Mouse (Mus musculus) small intestine, adult 2 months (tissue): ENCODE measurements around the gene Ccdc28b. TPM values are rescaled to one million over a fixed set of nuclear protein-coding genes. Genes with fewer than 3 reads are reported as not detected.
A peak's percentile ranks its signal among the peaks of the same experiment; 100 is the strongest.

Source experiments
- H3K27ac ChIP-seq: fragments of 200-500 bp; 2 replicates; pipeline ENCODE4 v1.5.1; 2012; ENCODE audit warnings: low read depth, low read length, control low read depth, inconsistent platforms; ENCODE audit not compliant: insufficient read depth
- H3K27me3 ChIP-seq: fragments of 200-500 bp; 2 replicates; pipeline ENCODE4 v1.6.1; 2012; ENCODE audit warnings: mild to moderate bottlenecking, moderate library complexity, low read length, inconsistent platforms; ENCODE audit not compliant: control insufficient read depth, insufficient read depth
- H3K36me3 ChIP-seq: fragments of 200-500 bp; 2 replicates; pipeline ENCODE4 v1.6.1; 2012; ENCODE audit warnings: mild to moderate bottlenecking, low read length, control low read depth, inconsistent platforms; ENCODE audit not compliant: control insufficient read depth, insufficient read depth
- H3K4me1 ChIP-seq: fragments of 200-500 bp; 2 replicates; pipeline ENCODE4 v1.6.1; 2012; ENCODE audit warnings: low read length, inconsistent platforms, mixed read lengths; ENCODE audit not compliant: control insufficient read depth, insufficient read depth, insufficient read length
- H3K4me3 ChIP-seq: fragments of 200-500 bp; 2 replicates; pipeline ENCODE4 v1.5.1; 2012; ENCODE audit warnings: low read depth, mild to moderate bottlenecking, control low read depth, inconsistent platforms, low read length, moderate library complexity
- CTCF ChIP-seq: fragments of 200-500 bp; IDR thresholded peaks from 2 replicates; pipeline ENCODE4 v1.5.1; 2012; ENCODE audit warnings: low read depth, mild to moderate bottlenecking, control low read depth, inconsistent platforms, low read length, moderate library complexity, mixed read lengths; ENCODE audit not compliant: insufficient replicate concordance, insufficient read length; ENCODE audit errors: extremely low read depth
- POLR2A ChIP-seq: fragments of 200-500 bp; IDR thresholded peaks from 2 replicates; pipeline ENCODE4 v1.6.1; 2012; ENCODE audit warnings: low read depth, mild to moderate bottlenecking, control low read depth, inconsistent platforms, low read length, moderate library complexity
- WGBS: fragments of 180-500 bp; shearing (Covaris S2); methylation state at CpG from one replicate; pipeline ENCODE4 v1.1.7; 2018; 5-methylcytosine and 5-hydroxymethylcytosine counted together
- polyA plus RNA-seq: library from polyadenylated mRNA; depleted of rRNA; stranded (reverse); fragments of >200 nt; gene quantifications from 2 replicates; pipeline ENCODE4 v1.2.3, GENCODE M21; 2012

Ccdc28b gene
- polyA plus RNA-seq, 1 experiment: 7.2 TPM

DNA sequence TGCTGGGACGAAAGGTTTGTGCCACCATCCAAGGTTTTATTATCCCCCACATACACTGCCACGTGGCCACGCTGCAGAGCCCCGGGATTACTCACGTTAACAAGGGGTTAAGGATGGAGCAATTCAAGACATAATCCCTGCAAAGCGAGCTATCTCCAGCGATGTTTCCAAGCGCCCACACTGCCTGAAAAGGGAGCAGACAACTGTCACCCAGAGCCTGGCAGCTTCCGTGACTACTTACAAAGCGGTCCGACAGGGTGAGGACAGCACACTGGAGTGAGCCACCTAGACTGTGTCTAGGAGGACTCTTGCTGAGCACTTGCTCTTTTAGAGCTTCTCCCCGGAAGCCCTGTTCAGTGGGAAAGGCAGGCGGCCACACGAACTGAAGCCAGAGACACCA, 31.0 kb upstream of the Ccdc28b start:
- no peak overlapping the region for H3K4me3 ChIP-seq
- H3K27me3 ChIP-seq: no peaks in the 10 kb centered on the region
- peaks cover 69% of the 10 kb centered on the region for H3K36me3 ChIP-seq
- WGBS: 91% methylated on average over 14 of the region's 14 CpGs
- H3K27ac ChIP-seq: no peak overlapping the region
- H3K4me1 ChIP-seq: no peaks in the 10 kb centered on the region
- TF ChIP-seq CTCF (no peak), POLR2A (no peak)

DNA sequence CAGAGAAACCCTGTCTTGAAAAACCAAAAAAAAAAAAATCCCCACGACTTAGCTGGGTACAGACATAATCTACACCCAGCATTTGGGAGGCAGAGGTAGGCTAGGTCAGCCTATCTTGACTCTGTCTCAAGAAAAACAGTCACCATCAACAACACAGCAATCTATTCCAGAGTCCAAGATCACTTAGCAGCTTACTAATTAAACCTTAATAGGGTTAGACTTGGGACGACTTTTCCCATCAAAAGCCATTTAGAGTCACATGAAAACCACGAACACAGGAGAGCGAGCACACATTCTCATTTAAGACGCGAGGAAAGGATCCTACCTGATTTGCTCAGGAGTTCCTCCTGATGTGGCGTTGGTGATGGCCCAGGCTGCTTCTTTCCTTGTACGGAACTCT, 26.6 kb upstream of the Ccdc28b start:
- no peak for TF ChIP-seq POLR2A
- TF ChIP-seq CTCF: no peak
- WGBS: 89% methylated on average over 8 of the region's 8 CpGs

DNA sequence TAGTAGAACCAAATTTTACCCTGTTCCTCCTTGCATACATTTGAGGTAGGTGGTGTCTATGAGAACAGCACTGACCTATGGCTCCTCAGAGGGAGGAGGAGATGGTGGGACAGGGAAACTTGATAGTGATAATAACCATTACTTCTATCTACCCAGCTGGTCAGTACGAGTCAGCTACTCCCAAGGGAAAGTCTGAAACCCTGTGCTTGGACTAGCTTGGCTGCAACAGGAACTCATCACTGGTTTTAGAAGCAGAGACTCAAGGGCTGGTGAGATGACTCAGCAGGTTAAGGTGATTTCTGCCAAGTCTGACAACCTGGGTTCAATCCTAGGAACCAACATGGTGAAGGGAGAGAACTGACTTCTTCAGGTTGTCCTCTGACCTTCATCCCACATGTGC, 24.9 kb upstream of the Ccdc28b start:
- no peak overlapping the region for H3K27ac ChIP-seq
- H3K4me3 ChIP-seq: no peak overlapping the region
- TF ChIP-seq POLR2A (no peak), CTCF (no peak)
- H3K4me1 ChIP-seq: no peaks in the 10 kb centered on the region
- no peaks in the 10 kb centered on the region for H3K27me3 ChIP-seq
- WGBS: 63% methylated on average over 1 of the region's 1 CpGs
- H3K36me3 ChIP-seq: peaks cover 60% of the 10 kb centered on the region

More for the DNA sequence above, 26.6 kb upstream of the Ccdc28b start:
- Histone ChIP-seq H3K27ac (no peak overlapping the region), H3K4me3 (no peak overlapping the region), H3K27me3 (no peaks in the 10 kb centered on the region), H3K4me1 (no peaks in the 10 kb centered on the region), H3K36me3 (peaks cover 77% of the 10 kb centered on the region)

DNA sequence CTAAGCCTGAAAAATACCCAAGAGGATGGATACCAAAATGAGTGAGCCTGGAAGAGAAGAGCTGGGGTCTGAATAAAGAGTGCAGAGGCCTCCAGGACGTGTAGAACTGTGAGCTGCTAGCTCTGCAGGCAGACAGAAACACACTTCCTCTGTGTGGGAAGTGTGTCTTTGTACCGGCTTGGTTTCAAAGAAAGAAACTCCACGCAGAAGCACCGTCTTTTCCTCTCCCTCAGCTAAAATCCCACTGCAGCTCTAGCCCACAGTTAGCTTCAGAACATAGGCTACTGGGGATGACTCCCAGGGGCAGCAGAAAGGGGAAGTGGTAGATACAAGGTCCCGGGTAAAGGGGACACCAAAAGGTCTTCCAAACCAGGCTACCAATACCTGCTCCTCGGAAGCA, 21.5 kb upstream of the Ccdc28b start:
- H3K4me1 ChIP-seq: no peaks in the 10 kb centered on the region
- no peak overlapping the region for H3K27ac ChIP-seq
- WGBS: 87% methylated on average over 6 of the region's 6 CpGs
- no peaks in the 10 kb centered on the region for H3K27me3 ChIP-seq
- H3K36me3 ChIP-seq: peaks cover 40% of the 10 kb centered on the region
- no peak overlapping the region for H3K4me3 ChIP-seq
- no peak for TF ChIP-seq POLR2A
- TF ChIP-seq CTCF: no peak

DNA sequence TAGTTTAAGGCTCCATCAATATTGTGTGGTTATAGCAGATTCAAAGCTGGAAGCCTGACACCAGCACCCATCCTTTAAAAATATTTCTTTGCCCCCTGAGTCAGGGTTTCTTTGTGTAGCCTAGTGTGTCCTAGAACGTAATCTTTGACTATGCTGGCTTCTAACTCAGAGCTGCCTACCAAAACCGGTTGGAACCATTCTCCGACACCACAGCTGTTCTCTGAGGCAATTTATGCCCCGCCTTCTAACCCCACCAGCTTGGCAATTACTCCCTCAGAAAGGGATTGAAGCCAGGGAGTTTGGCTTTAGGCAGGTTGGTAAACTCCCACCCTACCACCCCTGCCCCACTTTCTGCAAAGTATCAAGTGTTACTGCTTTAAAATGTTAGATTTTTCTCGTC, 18.0 kb upstream of the Ccdc28b start:
- Histone ChIP-seq H3K27ac (no peak overlapping the region), H3K36me3 (peaks cover 24% of the 10 kb centered on the region), H3K4me1 (peaks cover 9% of the 10 kb centered on the region), H3K27me3 (no peaks in the 10 kb centered on the region), H3K4me3 (no peak overlapping the region)
- 27% methylated on average over 5 of the region's 5 CpGs for WGBS
- TF ChIP-seq CTCF: no peak
- no peak for TF ChIP-seq POLR2A

DNA sequence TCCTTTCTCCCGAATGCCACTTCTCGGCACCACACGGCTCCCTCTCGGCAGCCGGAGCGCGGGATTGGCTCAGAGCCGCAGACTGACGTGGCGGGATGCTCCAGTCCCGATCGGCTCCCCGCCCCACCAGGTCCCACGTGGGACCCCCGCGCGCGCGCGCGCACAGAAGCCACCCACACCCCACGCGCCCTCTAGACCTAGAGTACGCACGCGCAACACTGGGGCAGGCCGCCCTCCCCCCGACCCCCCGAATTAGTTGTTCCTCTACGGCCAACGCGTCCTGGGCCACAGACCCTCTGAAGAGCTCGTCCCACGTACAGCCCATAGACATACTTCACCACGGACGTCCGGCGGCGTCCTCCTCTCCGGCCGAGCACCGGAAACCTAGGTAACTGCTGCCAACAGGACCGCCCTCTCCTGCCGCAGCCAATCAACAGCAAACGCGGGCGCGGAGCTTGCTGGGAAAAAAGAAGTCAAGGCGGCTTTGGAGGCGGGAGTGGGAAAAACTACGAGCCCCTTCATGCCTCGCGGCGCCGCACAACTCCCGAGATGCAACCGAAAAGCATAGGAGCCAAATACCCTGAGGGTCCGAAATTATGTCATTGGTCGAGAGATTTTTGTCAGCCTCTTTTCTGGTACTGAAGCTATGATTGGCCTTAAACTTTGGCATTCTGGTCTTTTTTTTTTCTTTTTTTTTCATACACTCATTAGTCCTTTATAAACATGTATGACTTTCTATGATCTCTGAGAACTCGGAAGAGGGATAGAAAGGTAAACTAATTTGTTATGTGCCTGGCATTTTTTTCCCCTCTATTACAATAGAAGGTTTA, 17.1 kb upstream of the Ccdc28b start, which contains the start of gene Txlna:
TSS of gene Txlna (minus strand) at position 428 of the 830 bp plus-strand sequence.
- peak within 1 kb of the TSS; percentile 78 for H3K4me3 ChIP-seq
- peak within 1 kb of the TSS; percentile 72 for H3K27ac ChIP-seq
- under 1% methylated on average over 60 of the region's 60 CpGs for WGBS
- H3K36me3 ChIP-seq: peaks cover 24% of the 10 kb centered on the region
- peak; percentile 53 for TF ChIP-seq POLR2A
- no peak for TF ChIP-seq CTCF
- H3K4me1 ChIP-seq: peaks cover 9% of the 10 kb centered on the region
- H3K27me3 ChIP-seq: no peaks in the 10 kb centered on the region

DNA sequence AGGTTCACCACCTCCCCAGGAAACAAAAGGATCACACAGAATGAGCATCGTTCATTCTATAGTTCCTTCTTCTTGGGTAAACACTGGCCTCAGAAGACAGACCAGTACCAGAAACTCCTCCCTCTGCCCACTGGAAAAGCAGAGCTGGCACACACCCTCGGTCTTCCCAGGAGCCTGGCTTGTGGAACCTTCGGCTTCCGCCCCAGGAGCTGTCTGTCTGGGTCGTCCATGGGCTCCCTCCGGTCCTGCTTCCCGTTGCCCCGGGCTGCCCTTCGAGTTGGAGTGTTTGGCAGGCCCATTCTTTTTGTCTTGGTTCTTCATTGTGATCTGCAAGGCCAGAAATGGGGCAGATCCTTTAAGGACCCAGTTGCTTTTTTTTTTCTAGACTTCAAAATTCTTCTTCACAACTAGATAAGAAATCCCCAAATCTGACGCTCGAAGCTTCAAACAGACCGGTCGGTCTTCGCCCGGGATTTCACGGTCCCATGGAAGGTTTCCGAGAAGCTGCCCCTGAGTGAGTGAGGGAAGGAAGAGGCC, 16.4 kb upstream of the Ccdc28b start:
- Histone ChIP-seq H3K4me1 (peaks cover 9% of the 10 kb centered on the region), H3K4me3 (peak overlapping the region; percentile 78), H3K27ac (peak overlapping the region; percentile 72), H3K27me3 (no peaks in the 10 kb centered on the region), H3K36me3 (peaks cover 20% of the 10 kb centered on the region)
- under 1% methylated on average over 17 of the region's 17 CpGs for whole genome bisulfite sequencing
- TF ChIP-seq CTCF (no peak), POLR2A (no peak; the same call in 1 of the 2 replicates)
